Mouse (Mus musculus) kidney, adult 11 months (tissue): ENCODE measurements around the gene Nudt3.
A peak's percentile ranks its signal among the peaks of the same experiment; 100 is the strongest.

ENCODE experiments used
- DNase-seq: peaks from one replicate; pipeline ENCODE4 v3.0.0; 2022

Gene Nudt3

GRCm38 (mm10) chr17:27564391-27565162 lies 58.7 kb downstream of the Nudt3 start:
- DNase-seq, result peak; percentile 43

- no peak for DNase-seq
Observed at GRCm38 (mm10) chr17:27563771-27564244, 59.5 kb downstream of the Nudt3 start.

- no peak for DNase-seq
Observed at GRCm38 (mm10) chr17:27561809-27562526, 61.3 kb downstream of the Nudt3 start.

GRCm38 (mm10) chr17:27560926-27561480 lies 62.3 kb downstream of the Nudt3 start:
- no peak for DNase-seq

GRCm38 (mm10) chr17:27559596-27559995 lies 63.7 kb downstream of the Nudt3 start:
- DNase-seq, result no peak

GRCm38 (mm10) chr17:27558845-27559244 lies 64.5 kb downstream of the Nudt3 start:
- DNase-seq, result no peak

GRCm38 (mm10) chr17:27557927-27558661 lies 65.2 kb downstream of the Nudt3 start:
- DNase-seq, result no peak

GRCm38 (mm10) chr17:27557181-27557926 lies 65.9 kb downstream of the Nudt3 start:
- DNase-seq, result no peak

GRCm38 (mm10) chr17:27556315-27557011 lies 66.8 kb downstream of the Nudt3 start, which contains the start of gene Hmga1:
Gene Hmga1, plus strand, starts transcription at chr17:27556497.
- DNase-seq, result peak; percentile 78

- peak; percentile 73 for DNase-seq
Observed at GRCm38 (mm10) chr17:27555512-27556172, 67.7 kb downstream of the Nudt3 start.

GRCm38 (mm10) chr17:27555075-27555511 lies 68.2 kb downstream of the Nudt3 start:
- DNase-seq, result peak; percentile 42

- no peak for DNase-seq
Observed at GRCm38 (mm10) chr17:27554062-27554960, 69.0 kb downstream of the Nudt3 start.

- DNase-seq, result no peak
Observed at GRCm38 (mm10) chr17:27552215-27553201, 70.8 kb downstream of the Nudt3 start.

GRCm38 (mm10) chr17:27551393-27551940 lies 71.8 kb downstream of the Nudt3 start:
- DNase-seq, result no peak

- no peak for DNase-seq
Observed at GRCm38 (mm10) chr17:27549234-27549633, 74.1 kb downstream of the Nudt3 start.

- DNase-seq, result no peak
Observed at GRCm38 (mm10) chr17:27547253-27547868, 75.9 kb downstream of the Nudt3 start.

- no peak for DNase-seq
Observed at GRCm38 (mm10) chr17:27546574-27547085, 76.7 kb downstream of the Nudt3 start.
